Mouse (Mus musculus): ENCODE measurements around the gene Esp8.
"Not testable (repeated sequence)": the region's sequence is repeated elsewhere in the genome, so short reads cannot be mapped to it uniquely, and the experiment has no call there.

DNA sequence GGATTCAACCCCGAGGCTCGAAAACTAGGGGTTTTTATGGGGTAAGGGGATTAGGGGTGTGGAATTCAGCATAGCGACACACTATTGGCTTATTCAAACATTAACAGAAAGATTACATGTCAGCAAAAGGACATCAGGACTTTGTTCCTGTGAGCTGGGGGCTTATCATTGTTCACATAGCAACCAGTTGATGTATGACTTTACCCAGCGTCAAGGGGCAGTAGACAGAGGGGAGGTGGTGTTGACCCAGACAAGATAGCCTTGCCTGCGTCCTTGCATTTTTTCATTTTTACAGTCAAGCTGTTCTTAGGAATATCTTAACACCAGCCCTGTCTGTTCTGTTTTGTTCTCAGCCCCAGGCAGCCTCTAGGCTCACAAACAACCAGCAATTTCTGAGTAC, 27.2 kb downstream of the Esp8 start:
- TF ChIP-seq CTCF, POLR2A (IDR thresholded peaks at IDR 0.05; ENCODE audit: extremely low read depth, insufficient read depth, low read length): not testable (repeated sequence)
